In the genomic region with DNA sequence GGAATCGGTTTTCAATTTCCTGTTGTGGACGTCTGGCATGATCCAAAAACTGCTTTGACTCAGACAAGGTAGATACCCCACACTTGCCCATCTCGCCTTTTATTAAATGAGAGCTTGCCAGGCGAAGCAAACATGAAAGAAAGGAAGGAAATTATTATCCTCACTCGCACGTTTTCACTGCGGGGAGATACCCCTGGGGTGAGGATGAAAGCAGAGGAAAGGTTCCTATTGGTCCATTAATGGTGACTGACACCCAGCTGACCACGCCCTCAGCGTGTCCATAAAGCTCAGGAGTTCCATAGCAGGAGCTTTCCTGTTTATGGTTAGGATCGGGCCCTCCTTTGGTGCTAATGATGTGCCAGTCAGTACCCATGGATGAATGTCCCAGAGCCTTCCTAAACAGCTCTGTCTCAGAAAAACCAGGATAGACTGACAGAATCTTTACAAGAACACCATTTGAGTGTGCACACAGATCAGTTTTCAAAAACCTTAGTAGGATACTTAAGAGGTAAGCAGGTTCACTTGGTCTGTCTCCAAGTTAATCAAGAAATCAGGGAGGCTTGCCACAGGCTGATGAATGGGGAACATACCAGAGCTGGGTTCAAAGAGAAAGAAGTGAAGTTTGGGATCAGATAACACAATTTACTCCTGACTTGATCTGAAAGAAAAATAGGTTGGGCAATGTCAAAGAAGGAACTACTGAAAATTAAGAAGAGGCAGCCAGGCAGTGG, we compare ENCODE assay signal across 9 mouse cellular contexts.
DNase-seq lines count a peak whose midpoint lies in the region; ATAC-seq and TF ChIP-seq lines count a peak whose summit lies in the region.
"Had no signal": no experiment of that assay in that cellular context is flagged by ENCODE, and none has a peak within 500 bp of the region (broad histone marks: within the 10 kb centered on the region; RNA-seq: fewer than 3 reads in every experiment).

No protein-coding gene starts in this region.

- no peak for DNase-seq in heart, postnatal 10 days
- DNase-seq in R1 (ENCODE audit: low read depth, low spot score) (peak; percentile 47), adipocyte (ENCODE audit: low spot score) (no peak)
- no peak for DNase-seq in forebrain, postnatal 0 days
- no peak for DNase-seq in left cerebral cortex, postnatal 25 days (ENCODE audit: low spot score in 2 of 2)
- DNase-seq: lung, postnatal 36 days had no signal

- 10% methylated on average over 10 of the region's 10 CpGs for WGBS in heart, embryonic 14.5 days
- WGBS in forebrain, postnatal 0 days = 11% methylated on average over 10 of the region's 10 CpGs
- WGBS in midbrain, embryonic 12.5 days = 18% methylated on average over 10 of the region's 10 CpGs

- no peak for TF ChIP-seq CTCF in forebrain, postnatal 0 days (IDR thresholded peaks at IDR 0.05; ENCODE audit: low read depth)

- no peak for ATAC-seq in heart, embryonic 14.5 days (ENCODE audit: insufficient number of reproducible peaks, insufficient read depth, low FRiP score, low read depth)
- peak; percentile 51; the same call in 1 of the 2 replicates for ATAC-seq in forebrain, postnatal 0 days
- 0 out of 2 replicates have a peak, but pooled peaks have one; percentile 62 for ATAC-seq in midbrain, embryonic 12.5 days (ENCODE audit: low FRiP score, low read depth)
- no peak for ATAC-seq in CD4-positive, CD25-positive, alpha-beta regulatory T cell, adult 4 months

- H3K9me3 ChIP-seq in heart, embryonic 14.5 days (ENCODE audit: control insufficient read depth, low read length) = no peaks in the 10 kb centered on the region
- H3K9me3 ChIP-seq in forebrain, postnatal 0 days (ENCODE audit: low read length) = no peaks in the 10 kb centered on the region
- H3K9me3 ChIP-seq in midbrain, embryonic 12.5 days = no peaks in the 10 kb centered on the region

- H3K27me3 ChIP-seq in heart, embryonic 14.5 days (ENCODE audit: control insufficient read depth, insufficient read depth, low read length) = no peaks in the 10 kb centered on the region
- no peaks in the 10 kb centered on the region for H3K27me3 ChIP-seq in forebrain, postnatal 0 days (ENCODE audit: insufficient read depth, low read length)
- H3K27me3 ChIP-seq in midbrain, embryonic 12.5 days = peaks cover 31% of the 10 kb centered on the region

- H3K27ac ChIP-seq in heart, embryonic 14.5 days (replicated peaks in 1 of 2; ENCODE audit: control insufficient read depth in 1 of 2, insufficient read depth in 1 of 2, low read depth in 2 of 2, low read length in 2 of 2) = no peak overlapping the region
- no peak overlapping the region for H3K27ac ChIP-seq in forebrain, postnatal 0 days (ENCODE audit: low read depth, low read length)
- no peak overlapping the region for H3K27ac ChIP-seq in midbrain, embryonic 12.5 days (replicated peaks)

- no peak overlapping the region for H3K9ac ChIP-seq in heart, embryonic 14.5 days (ENCODE audit: low read length)
- no peak overlapping the region for H3K9ac ChIP-seq in forebrain, postnatal 0 days
- no peak overlapping the region for H3K9ac ChIP-seq in midbrain, embryonic 12.5 days (replicated peaks)

- H3K36me3 ChIP-seq in heart, embryonic 14.5 days (ENCODE audit: control insufficient read depth, insufficient read depth, low read length) = no peaks in the 10 kb centered on the region
- no peaks in the 10 kb centered on the region for H3K36me3 ChIP-seq in forebrain, postnatal 0 days (ENCODE audit: insufficient read depth)
- H3K36me3 ChIP-seq in midbrain, embryonic 12.5 days = no peaks in the 10 kb centered on the region

- H3K4me2 ChIP-seq in heart, embryonic 14.5 days (ENCODE audit: low read length) = peak overlapping the region; percentile 55
- peak overlapping the region; percentile 41 for H3K4me2 ChIP-seq in forebrain, postnatal 0 days (ENCODE audit: low read depth)
- H3K4me2 ChIP-seq in midbrain, embryonic 12.5 days (replicated peaks) = peak overlapping the region; percentile 36

- H3K4me3 ChIP-seq in heart, embryonic 14.5 days (ENCODE audit: control insufficient read depth in 1 of 2, insufficient read depth in 1 of 2, low read depth in 1 of 2, low read length in 2 of 2) = peak overlapping the region; percentile 10 to 15; a peak in 2 of 4 replicates
- peak overlapping the region; percentile 9; the same call in 1 of the 2 replicates for H3K4me3 ChIP-seq in forebrain, postnatal 0 days (ENCODE audit: low read depth, low read length)
- H3K4me3 ChIP-seq in midbrain, embryonic 12.5 days = peak overlapping the region; percentile 12; the same call in 1 of the 2 replicates

- intact Hi-C loops in heart, postnatal 10 days (cut with DNase I) = no loop called here
- intact Hi-C loops in left cerebral cortex, postnatal 25 days (cut with DNase I) = no loop called here

- H3K4me1 ChIP-seq in heart, embryonic 14.5 days (ENCODE audit: control insufficient read depth in 2 of 2, insufficient read depth in 2 of 2, low read length in 2 of 2) = peaks cover 8 to 9% of the 10 kb centered on the region in 2 experiments
- H3K4me1 ChIP-seq in forebrain, postnatal 0 days (ENCODE audit: insufficient read depth) = 0 out of 2 replicates have a peak, but pooled peaks cover 10% of the 10 kb centered on the region
- peaks cover 19% of the 10 kb centered on the region for H3K4me1 ChIP-seq in midbrain, embryonic 12.5 days

Comparison
In these comparisons a context has a peak if more than half of its experiments do, and no peak if none do; other contexts are left out.
1. ATAC-seq: peak in forebrain, postnatal 0 days (single experiment) and midbrain, embryonic 12.5 days (single experiment); none in heart, embryonic 14.5 days (single experiment) and CD4-positive, CD25-positive, alpha-beta regulatory T cell, adult 4 months (single experiment).
2. Peak in every context shown above with its lines, with median percentiles within 50 percentile points of each other: H3K4me2 ChIP-seq and H3K4me3 ChIP-seq.